Mouse (Mus musculus) midbrain, embryonic 14.5 days (tissue): ENCODE measurements at regions not wholly inside any gene's neighbourhood (a gene's known extent, or its start where the extent isn't known, plus 50 kb on each side); places are given as distances from the start of the nearest gene placed in this dataset.

Source experiments
- ATAC-seq: fragments of 200-750 bp; cut with Nextera tagmentation; 2 replicates; pipeline ENCODE4 v1.8.0; 2017; ENCODE audit warnings: moderate number of reproducible peaks, moderate library complexity; ENCODE audit not compliant: low FRiP score, low TSS enrichment
- DNase-seq: peaks from one replicate; pipeline ENCODE4 v3.0.0-alpha.2; 2015
- H3K27ac ChIP-seq: fragments of 300-500 bp; sonication (generic); replicated peaks from 2 replicates; pipeline ENCODE4 v1.5.1; 2014; ENCODE audit warnings: mild to moderate bottlenecking, low read depth, low read length, moderate library complexity
- H3K27me3 ChIP-seq: fragments of 300-500 bp; sonication (generic); 2 replicates; pipeline ENCODE4 v1.6.1; 2014; ENCODE audit warnings: low read length, control low read depth, mixed read lengths; ENCODE audit not compliant: control insufficient read depth, insufficient read depth
- H3K36me3 ChIP-seq: fragments of 300-500 bp; sonication (generic); 2 replicates; pipeline ENCODE4 v1.6.1; 2014; ENCODE audit warnings: low read length, control low read depth; ENCODE audit not compliant: control insufficient read depth, insufficient read depth
- H3K4me1 ChIP-seq: fragments of 300-500 bp; sonication (generic); 2 replicates; pipeline ENCODE4 v1.6.1; 2014; ENCODE audit warnings: mild to moderate bottlenecking, antibody characterized with exemption, low read length, control low read depth; ENCODE audit not compliant: control insufficient read depth, insufficient read depth
- H3K4me2 ChIP-seq: fragments of 300-500 bp; sonication (generic); 2 replicates; pipeline ENCODE4 v1.6.1; 2014; ENCODE audit warnings: mild to moderate bottlenecking, low read length, moderate library complexity
- H3K4me3 ChIP-seq: fragments of 300-500 bp; sonication (generic); replicated peaks from 2 replicates; pipeline ENCODE4 v1.5.1; 2014; ENCODE audit warnings: low read depth, low read length
- H3K9ac ChIP-seq: fragments of 300-500 bp; sonication (generic); replicated peaks from 2 replicates; pipeline ENCODE4 v1.6.1; 2014; ENCODE audit warnings: mild to moderate bottlenecking, low read length, moderate library complexity
- H3K9me3 ChIP-seq: fragments of 300-500 bp; sonication (generic); 2 replicates; pipeline ENCODE4 v1.6.1; 2016; ENCODE audit warnings: low read length, control low read depth, mixed read lengths; ENCODE audit not compliant: control insufficient read depth
- WGBS: fragments of 180-500 bp; shearing (Covaris S2); extraction: QIAGEN DNeasy Blood & Tissue Kit; methylation state at CpG from one replicate; pipeline ENCODE4 v1.1.7; 2014; 5-methylcytosine and 5-hydroxymethylcytosine counted together

GRCm38 (mm10) chr12:66393153-66393552, 109.0 kb upstream of the Rpl10l start:
- H3K27me3 ChIP-seq, result no peaks in the 10 kb centered on the region
- no peak for DNase-seq

DNA sequence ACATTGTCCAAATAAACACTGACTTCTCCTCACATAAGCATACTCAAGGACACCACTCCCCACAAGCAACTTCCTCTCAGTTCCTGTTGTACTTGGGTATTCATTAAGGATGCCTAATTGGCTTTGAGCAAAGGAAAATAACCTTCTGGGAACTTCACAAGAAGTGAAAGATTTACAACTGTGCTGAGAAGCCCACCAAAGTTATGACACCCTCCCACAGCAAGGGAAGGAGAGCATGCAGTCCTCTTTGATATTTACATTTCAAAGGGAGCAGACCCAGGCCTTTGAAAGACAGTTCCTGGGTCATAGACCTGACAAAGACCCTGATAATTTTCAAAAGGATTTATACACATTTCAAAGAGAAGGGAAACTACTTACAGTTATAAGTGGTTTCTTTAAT, 102.4 kb upstream of the Rpl10l start:
- Histone ChIP-seq H3K27me3 (no peaks in the 10 kb centered on the region), H3K4me3 (no peak overlapping the region), H3K9ac (no peak overlapping the region), H3K36me3 (no peaks in the 10 kb centered on the region), H3K27ac (no peak overlapping the region), H3K4me2 (no peak overlapping the region), H3K4me1 (no peaks in the 10 kb centered on the region), H3K9me3 (no peaks in the 10 kb centered on the region)
- ATAC-seq, result no peak
- DNase-seq, result peak; percentile 7

More at GRCm38 (mm10) chr12:66393153-66393552, 109.0 kb upstream of the Rpl10l start:
- no peak overlapping the region for H3K9ac ChIP-seq
- no peaks in the 10 kb centered on the region for H3K9me3 ChIP-seq
- ATAC-seq, result no peak
- H3K4me1 ChIP-seq, result no peaks in the 10 kb centered on the region
- H3K4me3 ChIP-seq, result no peak overlapping the region
- WGBS, result 81% methylated on average over 1 of the region's 1 CpGs
- no peak overlapping the region for H3K27ac ChIP-seq
- no peaks in the 10 kb centered on the region for H3K36me3 ChIP-seq
- no peak overlapping the region for H3K4me2 ChIP-seq

DNA sequence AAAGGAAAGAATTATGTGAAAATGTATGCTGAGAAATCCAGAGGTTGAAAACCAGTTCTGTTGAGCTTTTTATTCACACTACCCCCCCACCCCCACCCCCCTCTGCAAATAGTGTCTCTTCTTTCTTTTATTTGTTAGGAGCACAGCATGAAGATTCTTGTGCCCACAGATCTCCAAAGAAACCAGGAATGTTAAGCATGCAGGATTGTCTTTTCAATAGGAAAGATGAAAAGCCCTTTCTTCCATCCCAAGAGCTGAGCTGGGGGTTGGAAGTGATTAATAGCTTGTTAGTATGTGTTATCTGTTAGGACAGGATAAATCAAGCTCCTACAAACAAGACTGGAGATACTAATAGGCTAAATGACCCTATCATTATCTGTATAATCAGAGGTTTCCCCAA, 55.0 kb upstream of the Rpl10l start:
- DNase-seq (no peak), ATAC-seq (no peak)
- Histone ChIP-seq H3K9me3 (no peaks in the 10 kb centered on the region), H3K27me3 (no peaks in the 10 kb centered on the region), H3K4me1 (no peaks in the 10 kb centered on the region), H3K4me3 (no peak overlapping the region), H3K27ac (no peak overlapping the region), H3K4me2 (no peak overlapping the region), H3K36me3 (no peaks in the 10 kb centered on the region), H3K9ac (no peak overlapping the region)
